Mouse (Mus musculus): Measurements from ENCODE around the gene Cpm. TPM values are rescaled to one million over a fixed set of nuclear protein-coding genes. Genes with fewer than 3 reads are reported as not detected.
"Not testable (repeated sequence)": the region's sequence is repeated elsewhere in the genome, so short reads cannot be mapped to it uniquely, and the experiment has no call there.

The Cpm gene
- total RNA-seq, 2 experiments from 2014 or later: 8.6 to 10.7 TPM

- DNase-seq (ENCODE audit: low spot score in 2 of 2): no peak
Observed at GRCm38 (mm10) chr10:117712191-117712754, 83.0 kb downstream of the Cpm start.

- no peak for DNase-seq (ENCODE audit: low spot score in 2 of 2)
Observed at GRCm38 (mm10) chr10:117712871-117713270, 83.6 kb downstream of the Cpm start.

- no peak for DNase-seq (ENCODE audit: low spot score in 2 of 2)
Observed at GRCm38 (mm10) chr10:117713466-117713865, 84.2 kb downstream of the Cpm start.

- no peak for DNase-seq (ENCODE audit: low spot score in 2 of 2)
Observed at GRCm38 (mm10) chr10:117714048-117714545, 84.8 kb downstream of the Cpm start.

GRCm38 (mm10) chr10:117714928-117715500 is 85.7 kb downstream of the Cpm start:
- no peak for DNase-seq (ENCODE audit: low spot score in 2 of 2)

- DNase-seq (ENCODE audit: low spot score in 2 of 2): not testable (repeated sequence)
Observed at GRCm38 (mm10) chr10:117715654-117716053, 86.4 kb downstream of the Cpm start.

- no peak for DNase-seq (ENCODE audit: low spot score in 2 of 2)
Observed at GRCm38 (mm10) chr10:117716686-117717085, 87.4 kb downstream of the Cpm start.

- no peak for DNase-seq (ENCODE audit: low spot score in 2 of 2)
Observed at GRCm38 (mm10) chr10:117717583-117717982, 88.3 kb downstream of the Cpm start.

GRCm38 (mm10) chr10:117718161-117719119 is 89.1 kb downstream of the Cpm start:
- DNase-seq (ENCODE audit: low spot score in 2 of 2): peak; percentile 13 to 45

- DNase-seq (ENCODE audit: low spot score in 2 of 2): no peak
Observed at GRCm38 (mm10) chr10:117724136-117724718, 94.9 kb downstream of the Cpm start.

GRCm38 (mm10) chr10:117724804-117725361 is 95.6 kb downstream of the Cpm start:
- DNase-seq (ENCODE audit: low spot score in 2 of 2): no peak

- DNase-seq (ENCODE audit: low spot score in 2 of 2): no peak
Observed at GRCm38 (mm10) chr10:117725671-117726070, 96.4 kb downstream of the Cpm start.

- DNase-seq (ENCODE audit: low spot score in 2 of 2): no peak
Observed at GRCm38 (mm10) chr10:117726350-117726749, 97.0 kb downstream of the Cpm start.

- DNase-seq (ENCODE audit: low spot score in 2 of 2): no peak
Observed at GRCm38 (mm10) chr10:117726888-117727385, 97.6 kb downstream of the Cpm start.

- no peak for DNase-seq (ENCODE audit: low spot score in 2 of 2)
Observed at GRCm38 (mm10) chr10:117727518-117728110, 98.3 kb downstream of the Cpm start.

- DNase-seq (ENCODE audit: low spot score in 2 of 2): no peak
Observed at GRCm38 (mm10) chr10:117728574-117728973, 99.3 kb downstream of the Cpm start.

- DNase-seq (ENCODE audit: low spot score in 2 of 2): peak in 1 of 2 experiments; percentile 50
Observed at GRCm38 (mm10) chr10:117729139-117729814, 100.0 kb downstream of the Cpm start.

GRCm38 (mm10) chr10:117730140-117730539 is 100.8 kb downstream of the Cpm start:
- DNase-seq (ENCODE audit: low spot score in 2 of 2): no peak

GRCm38 (mm10) chr10:117730637-117731203 is 101.4 kb downstream of the Cpm start:
- DNase-seq (ENCODE audit: low spot score in 2 of 2): no peak

All from layer of hippocampus, adult 18-20 months (tissue).